Mouse (Mus musculus): ENCODE results near the gene Rapsn.
"Not testable (repeated sequence)": the region's sequence is repeated elsewhere in the genome, so short reads cannot be mapped to it uniquely, and the experiment has no call there.

The Rapsn gene

DNA sequence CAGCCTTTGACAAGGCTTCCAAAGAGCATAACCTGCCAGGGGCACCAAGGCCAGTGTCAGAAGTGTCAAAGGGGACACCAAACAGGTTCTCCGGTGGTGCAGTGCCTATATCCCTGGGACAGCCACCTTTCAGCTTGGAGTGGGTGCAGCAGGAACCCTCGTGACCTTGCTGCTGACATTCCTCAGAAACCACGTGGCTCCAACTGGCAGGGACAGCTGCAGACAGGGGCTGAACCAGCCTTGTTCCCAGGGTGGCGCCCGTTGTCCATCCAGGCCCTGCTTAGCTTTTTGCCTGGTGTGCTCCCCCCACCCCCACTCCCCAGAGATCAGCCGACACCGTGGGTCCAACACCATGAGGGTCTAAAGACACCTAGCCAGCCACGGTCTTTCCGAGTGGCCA is at the start of gene Rapsn:
TSS of gene Rapsn (plus strand) at position 236 of the 400 bp plus-strand sequence.
- DNase-seq (ENCODE audit: low read depth, low spot score), result no peak

DNA sequence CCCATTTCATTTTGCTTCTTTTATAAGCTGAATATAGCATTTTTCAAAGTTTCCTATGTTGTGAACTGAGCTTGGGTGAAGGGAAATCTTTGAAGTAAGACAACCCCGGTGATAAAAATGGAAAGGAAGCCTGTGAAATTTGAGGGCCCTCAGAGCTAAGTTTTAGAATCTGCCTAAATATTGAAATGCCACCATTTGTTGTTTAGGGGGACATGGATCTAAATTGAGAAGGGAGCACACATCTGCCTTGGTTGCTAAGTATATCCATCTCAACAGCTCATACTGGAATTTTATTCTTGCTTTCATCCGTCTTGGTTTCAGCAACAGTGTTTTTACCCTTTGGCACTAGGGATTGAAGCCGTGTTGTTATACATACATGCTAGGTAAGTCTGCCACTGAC is 49.4 kb upstream of the Rapsn start:
- no peak for DNase-seq (ENCODE audit: low read depth, low spot score)

DNA sequence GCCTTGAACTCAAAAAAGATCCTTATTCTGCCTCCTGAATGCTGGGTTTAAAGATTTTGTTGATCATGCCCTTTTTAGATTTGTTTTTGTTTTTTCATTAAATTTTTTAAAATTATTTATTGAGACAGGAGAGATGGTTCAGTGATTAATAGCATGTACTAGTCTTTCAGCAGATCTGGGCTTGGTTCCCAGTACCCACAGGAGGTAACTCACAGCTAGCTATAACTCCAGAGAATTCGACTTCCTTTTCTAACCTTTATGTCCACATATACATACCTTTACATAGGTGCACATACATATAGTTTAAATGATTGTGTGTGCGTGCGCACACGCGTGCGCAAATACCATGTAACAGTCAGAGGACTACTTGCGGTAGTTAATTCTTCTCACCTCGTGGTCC is 26.9 kb upstream of the Rapsn start:
- no peak for DNase-seq (ENCODE audit: low read depth, low spot score)

DNA sequence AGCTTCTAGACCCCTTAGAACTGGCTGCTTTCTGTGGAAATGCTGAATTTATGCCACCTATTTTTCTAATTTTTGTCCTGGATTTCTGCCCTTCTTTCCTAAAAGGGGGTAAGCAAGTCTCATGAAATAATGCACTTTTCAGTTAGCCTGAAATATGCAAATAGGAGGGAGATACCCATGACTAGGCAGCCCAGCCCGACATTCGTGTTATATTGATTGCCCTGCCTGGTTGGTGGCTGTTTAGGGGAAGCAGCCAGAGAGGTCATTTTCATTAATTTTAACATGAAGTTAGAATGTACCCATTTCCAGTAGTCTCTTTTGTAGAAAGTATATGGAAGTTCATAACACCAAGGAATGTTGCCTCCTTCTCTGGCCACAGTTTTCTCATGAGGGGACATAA is 21.5 kb upstream of the Rapsn start:
- DNase-seq (ENCODE audit: low read depth, low spot score), result no peak

DNA sequence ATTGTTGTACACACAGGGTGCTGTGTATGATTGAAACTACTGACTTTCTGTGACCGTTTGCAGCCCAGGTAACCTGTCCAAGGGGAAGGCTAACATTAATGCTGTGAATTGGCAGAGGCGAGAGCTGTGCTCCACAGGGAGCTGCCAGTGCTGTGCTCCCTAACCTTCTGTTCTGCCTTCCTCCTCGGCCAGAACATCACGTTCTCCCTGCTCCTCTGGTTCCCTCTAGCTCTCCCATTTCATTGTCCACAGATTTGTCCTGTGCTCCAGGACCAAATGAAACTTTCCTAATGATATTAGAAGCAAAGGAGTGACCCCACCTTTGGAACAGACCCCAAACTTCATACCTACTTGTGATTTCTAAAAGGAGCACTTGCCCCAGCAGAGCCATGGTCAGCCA is 20.0 kb upstream of the Rapsn start:
- DNase-seq (ENCODE audit: low read depth, low spot score), result no peak

DNA sequence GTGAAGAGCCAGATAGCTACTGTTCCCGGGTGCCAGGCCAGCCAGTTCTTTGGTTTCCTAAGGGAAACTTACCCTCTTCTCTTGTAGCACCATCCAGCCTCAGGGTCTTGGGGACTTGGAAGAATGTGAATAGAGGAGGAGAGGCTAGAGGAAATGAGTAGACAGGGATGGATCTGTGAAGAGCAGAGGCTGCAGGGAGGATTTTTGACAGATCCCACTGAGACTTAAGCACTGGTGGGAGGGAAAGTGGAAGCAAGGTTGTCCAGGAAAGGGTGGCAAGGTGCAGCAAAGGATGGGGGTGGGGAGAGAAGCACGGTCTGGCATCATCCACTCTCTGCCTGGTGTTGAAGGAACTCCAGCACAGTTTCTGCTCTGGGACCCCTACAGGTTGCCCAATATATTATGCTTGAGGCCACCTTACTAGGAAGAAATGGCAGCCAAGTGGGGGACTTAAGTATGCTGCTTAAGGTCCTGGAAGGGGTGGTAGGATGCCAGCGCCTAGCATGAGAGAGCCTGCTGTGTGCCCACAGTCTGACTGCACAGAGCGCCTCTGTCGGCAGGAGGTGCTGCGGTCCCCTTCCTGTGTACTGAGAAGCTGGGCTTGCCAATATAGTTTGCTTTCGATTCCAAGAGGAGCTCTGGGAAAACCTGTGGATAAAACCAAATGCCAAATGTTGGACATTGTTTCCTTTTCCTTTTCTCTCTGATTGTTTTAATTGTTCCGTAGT is 17.2 kb upstream of the Rapsn start:
- no peak for DNase-seq (ENCODE audit: low read depth, low spot score)

DNA sequence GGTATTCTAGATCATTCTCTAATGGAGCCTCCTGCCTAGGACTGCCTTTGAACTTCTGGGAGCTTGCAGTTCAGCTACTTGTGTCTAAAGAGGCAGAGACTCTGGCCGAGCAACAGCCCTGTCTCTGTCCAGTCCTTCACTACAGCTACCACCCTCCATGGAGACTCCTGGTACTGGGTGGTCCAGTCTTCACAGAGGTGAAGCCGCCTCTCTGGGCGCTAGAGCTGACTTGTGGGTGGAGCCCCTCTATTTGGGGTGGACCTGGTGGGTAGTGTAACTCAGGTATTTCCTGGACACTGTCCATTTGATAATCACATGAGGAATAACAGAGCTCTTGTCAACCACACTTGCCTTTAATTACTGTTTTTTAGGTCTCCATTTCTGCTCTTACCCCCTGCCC is 15.5 kb upstream of the Rapsn start:
- no peak for DNase-seq (ENCODE audit: low read depth, low spot score)

DNA sequence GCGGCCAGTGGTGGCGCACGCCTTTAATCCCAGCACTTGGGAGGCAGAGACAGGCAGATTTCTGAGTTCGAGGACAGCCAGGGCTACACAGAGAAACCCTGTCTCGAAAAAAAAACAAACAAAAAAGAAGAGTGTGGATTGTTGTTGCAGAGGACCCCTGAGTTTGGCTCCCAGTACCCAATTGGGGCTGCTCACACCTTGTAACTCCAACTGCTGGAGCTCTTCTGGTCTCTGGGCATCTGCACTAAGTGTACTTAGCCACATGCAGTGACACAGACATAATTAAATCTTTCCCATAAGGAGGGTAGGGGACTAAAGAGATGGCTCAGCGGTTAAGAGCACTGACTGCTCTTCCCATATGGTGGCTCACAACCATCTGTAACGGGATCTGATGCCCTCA is 13.2 kb upstream of the Rapsn start:
- not testable (repeated sequence) for DNase-seq (ENCODE audit: low read depth, low spot score)

DNA sequence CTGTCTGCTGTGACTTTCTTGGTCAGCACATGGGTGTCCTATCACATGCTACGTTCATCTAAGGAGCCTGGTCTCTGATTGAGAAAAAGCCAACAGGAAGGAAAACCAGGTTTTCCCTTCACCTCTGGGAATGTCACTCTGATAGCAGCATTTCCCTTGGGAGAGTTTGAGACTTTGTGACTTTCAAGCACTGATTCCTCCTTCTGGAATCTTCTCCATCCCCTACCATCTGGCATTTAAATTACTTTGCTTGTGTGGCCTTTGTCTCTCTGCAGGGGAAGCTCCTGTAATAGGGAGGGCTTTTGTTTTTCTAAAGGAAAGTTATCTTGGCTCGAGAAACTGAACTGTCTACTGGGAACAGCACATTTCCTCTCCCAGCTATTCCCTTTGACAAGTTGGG is 12.3 kb upstream of the Rapsn start:
- DNase-seq (ENCODE audit: low read depth, low spot score), result no peak

DNA sequence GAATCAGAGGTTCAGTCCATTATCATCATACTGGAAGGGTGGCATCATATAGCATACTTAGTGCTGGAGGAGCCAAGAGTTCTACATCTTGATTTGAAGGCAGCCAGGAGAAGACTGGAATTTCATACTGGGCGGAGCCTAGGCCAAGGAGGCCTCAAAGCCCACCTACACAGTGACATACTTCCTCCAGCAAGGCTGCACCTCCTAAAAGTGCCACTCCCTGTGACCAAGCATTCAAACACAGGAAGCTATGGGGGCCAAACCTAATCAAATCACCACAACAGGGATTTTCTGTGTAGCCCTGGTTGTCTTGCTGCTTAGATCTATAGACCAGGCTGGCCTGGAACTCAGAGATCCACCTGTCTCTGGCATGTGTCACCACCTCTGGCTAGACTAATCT is 11.5 kb upstream of the Rapsn start:
- DNase-seq (ENCODE audit: low read depth, low spot score), result no peak

DNA sequence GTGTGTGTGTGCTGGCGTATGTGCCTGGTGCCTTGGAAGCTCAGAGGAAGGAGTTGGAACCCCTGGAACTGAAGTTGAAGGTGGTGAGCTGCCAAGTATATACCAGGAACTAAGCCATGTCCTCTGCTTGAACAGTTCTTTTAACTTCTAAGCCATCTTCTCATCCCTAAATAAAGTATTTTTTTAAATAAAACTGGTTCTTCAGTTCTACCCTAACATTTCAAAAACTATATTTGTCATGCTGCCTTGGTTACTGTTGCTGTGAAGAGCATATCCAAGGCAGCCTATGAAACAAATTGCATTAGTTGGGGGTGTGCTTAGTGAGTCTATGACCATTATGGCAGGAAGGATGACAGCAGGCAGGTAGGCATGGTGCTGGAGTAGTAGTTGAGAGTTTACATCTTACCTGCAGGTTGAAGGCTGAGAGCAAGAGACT is 10.3 kb upstream of the Rapsn start:
- no peak for DNase-seq (ENCODE audit: low read depth, low spot score)

DNA sequence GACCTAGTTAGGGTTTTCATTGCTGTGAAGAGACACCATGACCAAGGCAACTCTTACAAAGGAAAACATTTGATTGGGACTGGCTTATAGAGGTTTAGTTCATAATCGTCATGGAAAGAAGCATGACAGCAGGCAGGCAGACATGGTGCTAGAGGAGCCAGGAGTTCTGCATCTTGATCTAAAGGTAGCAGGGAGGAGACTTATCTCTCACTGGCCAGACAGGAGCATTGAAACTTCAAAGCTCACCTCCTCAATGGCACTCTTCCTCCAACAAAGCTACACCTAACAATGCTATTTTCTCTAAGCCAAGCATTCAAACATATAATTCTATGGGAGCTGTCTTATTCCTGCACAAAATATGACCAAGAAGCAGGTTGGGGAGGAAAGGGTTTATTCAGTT is 8.9 kb upstream of the Rapsn start:
- DNase-seq (ENCODE audit: low read depth, low spot score), result no peak

DNA sequence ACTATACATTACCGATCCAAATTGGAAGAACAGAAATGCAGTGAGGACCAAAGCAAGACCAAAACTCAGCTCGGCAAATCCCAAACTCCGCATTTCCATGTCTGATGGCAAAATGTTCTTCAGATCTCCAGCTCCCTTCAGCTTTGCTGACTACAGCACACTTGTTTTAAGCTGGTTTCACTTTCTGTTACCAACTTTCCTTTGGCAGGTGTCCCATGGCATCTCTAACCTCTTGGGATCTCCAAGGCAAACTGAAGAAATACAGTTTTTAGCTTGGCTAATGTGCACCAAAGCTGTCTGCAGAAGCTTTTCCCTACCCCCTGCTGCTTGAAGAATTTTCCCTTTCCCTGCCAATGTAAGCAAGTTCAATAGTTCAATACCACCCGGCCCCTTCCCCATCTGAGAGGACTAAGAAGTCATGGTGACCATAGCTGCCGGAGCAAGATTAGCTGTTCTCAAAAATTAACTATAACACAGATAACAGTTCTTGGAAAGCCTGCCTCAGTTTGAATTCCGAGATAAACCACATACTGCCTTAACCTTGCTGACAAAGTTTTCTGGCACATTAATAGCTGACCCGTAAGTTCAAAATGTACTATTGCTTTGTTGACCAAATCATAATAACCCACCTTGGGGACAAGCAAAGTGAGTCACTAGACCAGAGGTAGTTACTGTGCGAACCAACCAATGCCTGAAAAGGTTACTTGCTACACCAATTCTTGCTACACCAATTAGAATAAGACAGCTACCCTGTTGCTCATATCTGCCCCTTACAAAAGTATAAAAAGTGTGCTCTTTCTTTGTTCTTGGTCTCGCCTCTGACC is 7.8 kb upstream of the Rapsn start:
- DNase-seq (ENCODE audit: low read depth, low spot score), result no peak

DNA sequence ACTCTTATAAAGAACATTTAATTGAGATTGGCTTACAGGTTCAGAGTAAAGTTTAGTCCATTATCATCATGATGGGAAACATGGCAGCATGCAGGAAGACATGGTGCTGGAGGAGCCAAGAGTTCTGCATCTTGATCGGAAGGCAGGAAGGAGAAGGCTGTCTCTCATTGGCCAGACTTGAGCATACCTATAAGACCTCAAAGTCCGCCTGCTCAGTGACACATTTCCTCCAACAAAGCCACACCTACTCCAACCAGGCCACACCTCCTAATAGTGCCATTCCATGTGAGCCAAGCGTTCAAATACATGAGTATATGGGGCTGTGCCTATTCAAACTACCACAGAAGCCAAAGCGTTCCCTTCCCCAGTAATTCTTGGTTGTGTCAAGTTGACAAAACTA is 4.2 kb upstream of the Rapsn start:
- no peak for DNase-seq (ENCODE audit: low read depth, low spot score)

DNA sequence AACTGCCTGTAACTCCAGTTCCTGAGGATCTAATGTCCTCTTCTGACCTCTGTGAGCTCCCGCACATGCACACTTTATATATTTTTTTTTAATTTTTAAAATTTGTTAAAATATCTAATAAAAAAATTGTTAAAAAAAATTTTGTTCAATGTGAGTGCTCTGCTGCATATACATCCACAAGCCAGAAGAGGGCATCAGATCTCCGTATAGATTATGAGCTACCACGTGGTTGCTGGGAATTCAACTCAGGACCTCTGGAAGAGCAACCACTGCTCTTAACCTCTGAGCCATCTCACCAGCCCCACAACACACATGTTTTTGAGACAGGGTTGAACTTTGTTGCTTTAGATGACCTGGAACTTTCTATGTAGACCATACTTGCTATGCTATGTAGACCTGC is 2.4 kb upstream of the Rapsn start:
- peak; percentile 53 for DNase-seq (ENCODE audit: low read depth, low spot score)

DNA sequence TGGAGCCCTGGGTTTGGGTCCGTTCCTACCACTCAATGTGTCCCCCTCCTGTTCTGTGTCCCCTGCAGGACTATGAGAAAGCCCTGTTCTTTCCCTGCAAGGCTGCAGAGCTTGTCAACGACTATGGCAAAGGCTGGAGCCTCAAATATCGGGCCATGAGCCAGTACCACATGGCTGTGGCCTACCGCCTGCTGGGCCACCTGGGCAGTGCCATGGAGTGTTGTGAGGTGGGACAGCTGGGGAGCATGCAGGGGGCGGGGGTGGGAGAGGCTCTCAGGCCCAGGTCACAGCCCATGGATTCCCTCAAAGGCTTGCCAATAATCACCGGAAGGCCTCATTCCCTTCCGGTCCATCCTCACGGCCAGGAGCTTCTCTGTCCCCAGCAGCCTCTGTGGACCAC is 6.4 kb downstream of the Rapsn start:
- DNase-seq (ENCODE audit: low read depth, low spot score), result no peak

DNA sequence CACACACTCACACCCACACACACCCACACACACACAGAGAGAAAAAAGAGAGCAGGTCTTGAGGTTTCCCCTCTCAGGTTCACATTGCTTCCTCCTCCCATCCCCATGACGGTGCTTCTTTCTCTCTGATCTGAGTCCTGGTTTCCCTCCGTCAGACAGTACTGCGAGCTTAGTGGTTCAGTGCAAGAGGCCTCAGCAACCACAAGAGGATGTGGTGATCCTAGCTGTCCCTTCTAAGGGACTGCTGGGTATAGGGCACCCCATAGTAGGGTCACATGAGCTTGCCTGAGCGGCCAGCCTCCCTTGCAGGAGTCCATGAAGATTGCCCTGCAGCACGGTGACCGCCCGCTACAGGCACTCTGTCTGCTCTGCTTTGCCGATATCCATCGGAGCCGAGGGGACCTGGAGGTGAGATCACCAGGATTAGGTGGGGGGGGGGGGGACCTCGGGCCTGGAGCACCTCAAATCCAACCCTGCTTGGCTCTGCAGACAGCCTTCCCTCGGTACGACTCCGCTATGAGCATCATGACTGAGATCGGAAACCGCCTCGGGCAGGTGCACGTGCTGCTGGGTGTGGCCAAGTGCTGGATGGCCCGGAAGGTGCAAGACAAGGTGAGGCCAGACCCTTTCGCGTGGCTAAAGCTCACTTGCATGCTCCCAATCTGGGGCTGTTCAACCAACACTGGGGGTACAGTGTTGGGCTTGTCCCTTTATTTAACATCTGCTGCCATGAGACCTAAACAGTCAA is 7.4 kb downstream of the Rapsn start:
- DNase-seq (ENCODE audit: low read depth, low spot score), result peak; percentile 79

DNA sequence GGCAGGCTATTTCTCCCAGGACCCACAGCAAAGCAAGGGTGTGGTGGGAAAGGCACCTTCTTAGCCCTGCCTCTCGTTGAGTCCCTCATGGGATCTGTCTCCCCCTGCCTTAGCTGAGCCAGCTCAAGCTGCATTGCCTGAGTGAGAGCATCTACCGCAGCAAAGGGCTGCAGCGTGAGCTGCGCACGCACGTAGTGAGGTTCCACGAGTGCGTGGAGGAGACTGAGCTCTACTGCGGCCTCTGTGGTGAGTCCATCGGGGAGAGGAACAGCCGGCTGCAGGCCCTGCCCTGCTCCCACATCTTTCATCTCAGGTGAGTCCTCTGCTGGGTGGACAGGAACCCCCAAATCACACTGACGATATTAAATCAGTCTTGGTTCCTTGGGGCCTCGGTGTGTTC is 9.3 kb downstream of the Rapsn start:
- DNase-seq (ENCODE audit: low read depth, low spot score), result no peak

DNA sequence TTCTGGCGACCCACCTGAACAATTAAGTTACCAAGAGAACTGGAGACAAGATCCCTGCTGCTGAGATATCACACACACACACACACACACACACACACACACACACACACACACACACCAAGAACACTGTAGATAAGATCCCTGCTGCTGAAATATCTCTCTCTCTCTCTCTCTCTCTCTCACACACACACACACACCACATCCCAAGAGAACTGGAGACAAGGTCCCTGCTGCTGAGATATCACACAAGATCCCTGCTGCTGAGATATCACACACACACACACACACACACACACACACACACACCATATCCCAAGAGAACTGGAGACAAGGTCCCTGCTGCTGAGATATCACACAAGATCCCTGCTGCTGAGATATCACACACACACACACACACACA is 10.4 kb downstream of the Rapsn start:
- DNase-seq (ENCODE audit: low read depth, low spot score), result not testable (repeated sequence)

DNA sequence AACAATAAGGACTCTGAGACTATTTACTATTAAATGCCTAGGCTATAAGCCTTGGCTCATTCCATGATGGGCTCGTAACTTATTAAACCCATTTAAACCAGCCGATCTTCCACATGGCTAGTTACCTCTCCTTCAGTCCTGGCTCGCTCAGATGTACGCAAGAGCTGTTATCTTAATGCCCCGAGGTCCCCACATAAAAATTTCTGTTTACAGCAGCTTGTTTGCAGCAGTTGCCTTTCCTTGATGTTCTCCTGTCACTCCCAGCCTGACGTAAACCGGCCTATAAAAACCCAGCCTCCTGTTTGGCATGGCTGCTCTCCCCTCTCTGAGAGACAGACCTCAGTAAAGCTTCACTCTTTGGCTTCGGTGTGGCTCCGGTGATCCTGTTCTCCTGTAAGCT is 11.9 kb downstream of the Rapsn start:
- no peak for DNase-seq (ENCODE audit: low read depth, low spot score)

DNA sequence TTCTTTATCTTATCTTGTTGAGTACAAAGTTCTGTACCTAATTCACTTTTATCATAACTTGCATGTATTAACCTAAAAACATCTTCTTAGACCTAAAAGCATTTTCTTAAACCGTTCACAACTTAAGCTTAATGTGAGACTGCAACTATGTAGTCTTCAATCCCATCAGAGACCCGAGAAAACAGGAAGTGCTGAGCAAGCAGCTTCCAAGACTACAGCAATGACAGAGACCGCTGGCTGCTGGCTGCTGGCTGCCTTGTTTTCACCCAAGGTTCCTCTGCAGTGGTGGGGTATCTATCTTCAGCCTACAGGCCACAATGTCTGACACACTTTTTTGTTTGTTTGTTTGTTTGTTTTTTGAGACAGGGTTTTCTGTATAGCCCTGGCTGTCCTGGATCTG is 16.5 kb downstream of the Rapsn start:
- no peak for DNase-seq (ENCODE audit: low read depth, low spot score)

DNA sequence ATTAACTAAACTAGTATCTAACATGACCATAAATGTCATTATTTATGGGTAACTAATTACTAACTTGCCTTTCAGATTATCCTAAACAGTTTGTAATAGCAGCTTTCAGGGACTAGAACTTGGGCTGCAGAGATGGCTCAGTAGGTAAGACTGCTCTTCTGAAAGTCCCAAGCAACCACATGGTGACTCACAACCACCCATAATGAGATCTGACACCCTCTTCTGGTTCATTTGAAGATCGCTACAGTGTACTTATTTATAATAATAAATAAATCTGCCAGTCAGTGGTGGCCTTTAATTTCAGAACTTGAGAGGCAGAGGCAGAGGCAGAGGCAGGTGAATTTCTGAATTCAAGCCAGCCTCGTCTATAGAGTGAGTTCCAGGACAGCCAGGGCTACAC is 17.3 kb downstream of the Rapsn start:
- peak; percentile 57 for DNase-seq (ENCODE audit: low read depth, low spot score)
